Mouse (Mus musculus) midbrain, embryonic 11.5 days (tissue): ENCODE data around the gene Stk16. TPM values are rescaled to one million over a fixed set of nuclear protein-coding genes. Genes with fewer than 3 reads are reported as not detected.
A peak's percentile ranks its signal among the peaks of the same experiment; 100 is the strongest.

Experiments
- ATAC-seq: fragments of 200-750 bp; cut with Nextera tagmentation; 2 replicates; pipeline ENCODE4 v1.8.0; 2017; ENCODE audit warnings: moderate TSS enrichment, moderate library complexity; ENCODE audit not compliant: low FRiP score
- DNase-seq: peaks from one replicate; pipeline ENCODE4 v3.0.0; 2015; ENCODE audit warnings: low spot score; ENCODE audit errors: missing footprints
- H3K27ac ChIP-seq: fragments of 300-500 bp; sonication (generic); 2 replicates; pipeline ENCODE4 v1.5.1; 2014; ENCODE audit warnings: low read depth, low read length
- H3K27me3 ChIP-seq: fragments of 300-500 bp; sonication (generic); 2 replicates; pipeline ENCODE4 v1.6.1; 2014; ENCODE audit warnings: mild to moderate bottlenecking, low read length, moderate library complexity, mixed read lengths; ENCODE audit not compliant: control insufficient read depth, insufficient read depth
- H3K36me3 ChIP-seq: fragments of 300-500 bp; sonication (generic); 2 replicates; pipeline ENCODE4 v1.6.1; 2014; ENCODE audit warnings: mild to moderate bottlenecking, low read length, moderate library complexity, mixed read lengths; ENCODE audit not compliant: control insufficient read depth, insufficient read depth
- H3K4me1 ChIP-seq: fragments of 300-500 bp; sonication (generic); 2 replicates; pipeline ENCODE4 v1.6.1; 2014; ENCODE audit warnings: low read length; ENCODE audit not compliant: control insufficient read depth, insufficient read depth
- H3K4me2 ChIP-seq: fragments of 300-500 bp; sonication (generic); 2 replicates; pipeline ENCODE4 v1.6.1; 2014; ENCODE audit warnings: mild to moderate bottlenecking, moderate library complexity
- H3K4me3 ChIP-seq: fragments of 300-500 bp; sonication (generic); 2 replicates; pipeline ENCODE4 v1.5.1; 2014; ENCODE audit warnings: low read depth, low read length
- H3K9ac ChIP-seq: fragments of 300-500 bp; sonication (generic); 2 replicates; pipeline ENCODE4 v1.6.1; 2014; ENCODE audit warnings: low read length
- H3K9me3 ChIP-seq: fragments of 300-500 bp; sonication (generic); 2 replicates; pipeline ENCODE4 v1.6.1; 2016; ENCODE audit warnings: low read length; ENCODE audit not compliant: control insufficient read depth
- WGBS: fragments of 180-500 bp; shearing (Covaris S2); extraction: QIAGEN DNeasy Blood & Tissue Kit; methylation state at CpG from one replicate; pipeline ENCODE4 v1.1.7; 2014; 5-methylcytosine and 5-hydroxymethylcytosine counted together
- polyA plus RNA-seq: library from polyadenylated mRNA; unstranded; fragments of >200 nt; fragmentation: Nextera tagmentation; extraction: Ambion mirVana; gene quantifications from 2 replicates; pipeline ENCODE4 v1.2.1, GENCODE M21; 2014

Gene Stk16
- polyA plus RNA-seq, 1 experiment from 2014 or later, result 116 TPM

GRCm38 (mm10) chr1:75253029-75253428 lies 42.4 kb downstream of the Stk16 start:
- H3K27me3 ChIP-seq, result no peaks in the 10 kb centered on the region; the same call in 1 of the 2 replicates
- ATAC-seq (0 out of 2 replicates have a peak, but pooled peaks have one; percentile 8), DNase-seq (peak; percentile 49)
- H3K9ac ChIP-seq, result no peak overlapping the region
- no peaks in the 10 kb centered on the region for H3K36me3 ChIP-seq
- no peak overlapping the region for H3K27ac ChIP-seq
- no peaks in the 10 kb centered on the region for H3K9me3 ChIP-seq
- H3K4me2 ChIP-seq, result no peak overlapping the region
- no peak overlapping the region for H3K4me3 ChIP-seq
- H3K4me1 ChIP-seq, result no peaks in the 10 kb centered on the region
- 79% methylated on average over 16 of the region's 16 CpGs for WGBS

DNA sequence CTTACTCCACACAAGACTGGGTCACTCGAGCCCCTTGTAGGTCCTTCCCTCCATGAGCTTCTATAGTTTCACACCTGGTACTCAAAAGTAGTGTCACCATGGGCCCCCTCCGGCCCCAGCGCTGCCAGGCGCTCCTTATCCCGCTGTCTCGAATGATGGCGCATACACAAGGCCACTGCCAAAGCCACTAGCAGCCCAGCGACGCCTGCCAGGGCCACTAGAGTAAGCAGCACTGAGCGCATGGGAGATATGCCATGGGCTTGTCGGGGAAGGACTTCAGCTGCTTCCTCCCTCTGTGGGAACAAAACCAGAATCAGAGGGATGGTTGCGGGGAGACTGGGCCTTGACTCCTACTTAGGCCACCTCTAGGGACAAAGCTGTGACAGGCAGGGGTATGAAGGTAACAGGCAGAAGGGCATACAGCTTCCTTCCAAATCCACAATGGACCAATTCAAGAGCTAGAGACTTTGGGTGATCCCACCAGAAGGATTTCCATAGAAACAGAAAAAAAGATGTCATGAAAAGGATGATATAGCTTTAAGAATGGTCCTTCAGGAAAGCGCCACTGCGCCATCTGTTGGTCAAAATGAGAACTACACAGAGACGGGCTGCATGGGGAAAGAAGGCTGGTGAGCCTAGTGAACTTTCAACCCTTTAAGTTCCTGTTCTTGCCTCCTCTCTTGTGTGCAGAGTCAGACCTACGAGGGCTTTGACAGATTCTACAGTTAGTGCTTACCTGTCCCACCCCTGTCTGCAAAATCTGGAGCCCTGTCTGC lies 43.4 kb downstream of the Stk16 start:
- no peak overlapping the region for H3K4me3 ChIP-seq
- ATAC-seq, result no peak
- no peaks in the 10 kb centered on the region for H3K36me3 ChIP-seq
- peak; percentile 99 for DNase-seq
- H3K4me2 ChIP-seq, result no peak overlapping the region
- H3K4me1 ChIP-seq, result no peaks in the 10 kb centered on the region
- H3K27me3 ChIP-seq, result no peaks in the 10 kb centered on the region; the same call in 1 of the 2 replicates
- H3K9ac ChIP-seq, result no peak overlapping the region
- no peaks in the 10 kb centered on the region for H3K9me3 ChIP-seq
- no peak overlapping the region for H3K27ac ChIP-seq
- 65% methylated on average over 16 of the region's 16 CpGs for WGBS

GRCm38 (mm10) chr1:75254625-75255013 lies 44.0 kb downstream of the Stk16 start:
- DNase-seq, result peak; percentile 73
- Histone ChIP-seq H3K9me3 (no peaks in the 10 kb centered on the region), H3K27ac (no peak overlapping the region), H3K4me2 (no peak overlapping the region), H3K4me3 (no peak overlapping the region), H3K27me3 (no peaks in the 10 kb centered on the region; the same call in 1 of the 2 replicates), H3K9ac (no peak overlapping the region), H3K36me3 (no peaks in the 10 kb centered on the region), H3K4me1 (no peaks in the 10 kb centered on the region)
- no peak for ATAC-seq
- WGBS, result 74% methylated on average over 8 of the region's 8 CpGs

- Histone ChIP-seq H3K36me3 (no peaks in the 10 kb centered on the region), H3K27me3 (no peaks in the 10 kb centered on the region; the same call in 1 of the 2 replicates), H3K9ac (no peak overlapping the region), H3K9me3 (no peaks in the 10 kb centered on the region), H3K4me3 (no peak overlapping the region), H3K4me1 (no peaks in the 10 kb centered on the region), H3K4me2 (no peak overlapping the region), H3K27ac (no peak overlapping the region)
- ATAC-seq (no peak), DNase-seq (peak; percentile 4)
- 75% methylated on average over 10 of the region's 10 CpGs for WGBS
Measured at GRCm38 (mm10) chr1:75255516-75256046, 44.9 kb downstream of the Stk16 start.

DNA sequence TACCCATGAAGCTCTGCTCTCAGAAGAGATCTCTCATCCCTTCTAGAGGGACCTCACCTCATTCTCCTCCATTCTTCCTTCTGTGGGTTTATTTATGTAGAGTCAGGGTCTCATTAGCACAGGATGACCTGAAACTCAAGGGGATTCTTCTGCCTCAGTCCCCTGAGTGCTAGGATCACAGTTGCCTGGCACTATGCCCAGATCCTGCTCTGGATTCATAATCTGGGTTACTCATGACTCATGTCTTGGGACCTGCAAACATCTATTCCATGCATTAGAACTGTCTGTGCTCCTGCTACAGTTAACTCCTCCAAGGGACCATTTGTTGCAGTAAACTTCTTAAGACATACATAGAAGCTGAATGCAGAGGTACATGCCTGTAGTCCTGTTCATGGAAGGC lies 50.6 kb downstream of the Stk16 start:
- peaks cover 26% of the 10 kb centered on the region for H3K27me3 ChIP-seq
- ATAC-seq (no peak), DNase-seq (no peak)
- no peak overlapping the region for H3K4me3 ChIP-seq
- no peak overlapping the region for H3K27ac ChIP-seq
- no peaks in the 10 kb centered on the region for H3K9me3 ChIP-seq
- no peaks in the 10 kb centered on the region for H3K4me1 ChIP-seq
- no peaks in the 10 kb centered on the region for H3K36me3 ChIP-seq
- no peak overlapping the region for H3K4me2 ChIP-seq
- no peak overlapping the region for H3K9ac ChIP-seq

GRCm38 (mm10) chr1:75262969-75263951 lies 52.6 kb downstream of the Stk16 start:
- ATAC-seq (peak; percentile 59), DNase-seq (peak; percentile 93)
- WGBS, result 1% methylated on average over 40 of the region's 40 CpGs
- Histone ChIP-seq H3K27me3 (peaks cover 26% of the 10 kb centered on the region), H3K9me3 (no peaks in the 10 kb centered on the region), H3K4me1 (no peaks in the 10 kb centered on the region), H3K4me3 (peak overlapping the region; percentile 42), H3K4me2 (peak overlapping the region; percentile 67), H3K27ac (no peak overlapping the region), H3K9ac (peak overlapping the region; percentile 52), H3K36me3 (no peaks in the 10 kb centered on the region)

GRCm38 (mm10) chr1:75264091-75264880 lies 53.6 kb downstream of the Stk16 start, which contains the start of gene Ptprn:
Gene Ptprn, minus strand, starts transcription at chr1:75264502.
- no peaks in the 10 kb centered on the region for H3K9me3 ChIP-seq
- H3K27ac ChIP-seq, result no peak within 1 kb of the TSS
- ATAC-seq, result peak; percentile 63
- WGBS, result 13% methylated on average over 32 of the region's 32 CpGs
- H3K27me3 ChIP-seq, result peaks cover 26% of the 10 kb centered on the region
- H3K4me1 ChIP-seq, result no peaks in the 10 kb centered on the region
- peak; percentile 87 for DNase-seq
- H3K36me3 ChIP-seq, result no peaks in the 10 kb centered on the region
- peak within 1 kb of the TSS; percentile 52 for H3K9ac ChIP-seq
- H3K4me3 ChIP-seq, result peak within 1 kb of the TSS; percentile 42
- peak within 1 kb of the TSS; percentile 67 for H3K4me2 ChIP-seq
